Mouse (Mus musculus): ENCODE measurements around the gene Gpr15.

Gene Gpr15

DNA sequence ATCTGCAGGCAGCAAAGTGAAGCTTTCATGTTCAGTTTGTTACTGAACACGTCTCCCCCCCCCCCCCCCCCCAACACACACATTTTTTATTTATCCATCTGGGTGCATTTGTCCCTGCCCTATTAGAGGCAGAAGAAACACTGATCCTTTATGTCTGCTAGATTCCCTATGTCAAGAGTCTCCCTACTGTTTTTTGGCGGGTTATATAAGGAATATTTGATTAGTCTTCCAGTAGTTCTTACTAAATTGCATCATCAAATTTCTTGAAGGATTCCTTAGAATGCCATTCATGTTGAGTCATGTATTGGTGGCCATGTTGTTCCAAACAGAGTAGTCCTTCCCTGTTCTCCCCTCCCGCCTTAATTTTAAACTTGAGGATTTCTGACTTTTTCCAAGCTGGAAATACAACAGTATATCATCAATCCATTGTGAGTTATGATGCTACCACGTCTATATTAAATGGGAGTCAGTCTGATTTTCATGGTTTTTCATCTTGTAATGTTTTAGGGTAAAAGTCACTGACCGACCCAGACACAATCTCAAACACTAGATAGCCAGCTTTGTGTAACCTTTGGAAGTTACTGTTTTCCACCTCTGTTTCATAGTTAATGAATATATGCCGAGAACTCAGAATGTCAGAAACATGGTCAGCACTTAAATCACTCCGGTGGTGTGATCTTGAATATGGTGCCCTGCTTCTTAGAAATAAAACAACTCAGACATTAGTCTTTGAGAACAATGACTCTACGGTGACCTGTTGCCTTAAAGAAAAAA, 47.5 kb downstream of the Gpr15 start:
- DNase-seq (ENCODE audit: low spot score in 2 of 2), result no peak

GRCm38 (mm10) chr16:58670643-58671042, 48.2 kb downstream of the Gpr15 start:
- no peak for DNase-seq (ENCODE audit: low spot score in 2 of 2)

GRCm38 (mm10) chr16:58669917-58670630, 48.8 kb downstream of the Gpr15 start, which contains the start of gene Cpox:
Gene Cpox (plus strand): TSS chr16:58670292.
- peak; percentile 80 to 81 for DNase-seq (ENCODE audit: low spot score in 2 of 2)

GRCm38 (mm10) chr16:58669264-58669663, 49.6 kb downstream of the Gpr15 start:
- DNase-seq (ENCODE audit: low spot score in 2 of 2), result no peak

GRCm38 (mm10) chr16:58668586-58668985, 50.3 kb downstream of the Gpr15 start:
- DNase-seq (ENCODE audit: low spot score in 2 of 2), result no peak
